Mouse (Mus musculus): ENCODE data around the gene Coro1b.

DNA sequence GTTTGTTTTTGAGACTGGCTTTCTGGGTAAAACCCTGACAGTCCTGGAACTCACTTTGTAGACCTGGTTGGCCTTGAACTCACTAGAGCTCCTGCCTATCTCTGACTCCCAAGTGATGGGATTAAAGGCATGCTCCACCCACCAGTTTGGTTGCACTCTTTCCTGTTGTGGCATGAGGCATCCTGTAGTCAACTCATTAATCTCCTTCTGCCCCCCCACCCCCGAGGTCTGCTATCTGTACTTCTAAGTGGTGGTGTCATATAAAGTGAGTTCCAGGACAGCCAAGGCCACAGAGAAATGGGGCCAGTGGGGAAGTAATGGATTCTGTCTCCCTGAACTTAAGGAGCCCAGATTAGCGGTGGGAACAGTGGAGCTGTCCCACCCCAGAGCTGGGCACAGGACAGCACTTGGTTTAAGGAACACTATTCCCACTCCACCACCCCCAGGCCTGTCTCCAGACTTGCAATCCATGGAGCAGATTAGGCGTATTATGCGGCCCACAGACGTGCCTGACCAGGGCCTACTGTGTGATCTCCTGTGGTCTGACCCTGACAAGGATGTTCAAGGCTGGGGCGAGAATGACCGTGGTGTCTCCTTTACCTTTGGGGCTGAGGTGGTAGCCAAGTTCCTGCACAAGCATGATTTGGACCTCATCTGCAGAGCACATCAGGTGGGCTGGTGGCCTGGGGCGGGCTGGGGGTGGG is 45.8 kb downstream of the Coro1b start:
- TF ChIP-seq CTCF (conservative IDR thresholded peaks at IDR 0.05 in 1 of 2, IDR thresholded peaks at IDR 0.05 in 1 of 2; ENCODE audit: low read depth in 2 of 2, low read length in 2 of 2) (no peak), TCF12 (IDR thresholded peaks at IDR 0.05; ENCODE audit: low read depth, low read length) (no peak), JUN (IDR thresholded peaks at IDR 0.05; ENCODE audit: insufficient read depth, low read depth, low read length) (no peak), NELFE (IDR thresholded peaks at IDR 0.05; ENCODE audit: low read depth, low read length) (no peak), ZMIZ1 (IDR thresholded peaks at IDR 0.05; ENCODE audit: low read depth, low read length) (no peak), EP300 (IDR thresholded peaks at IDR 0.05; ENCODE audit: low read length) (no peak), POLR2A (IDR thresholded peaks at IDR 0.05; ENCODE audit: low read depth, low read length) (no peak), USF1 (IDR thresholded peaks at IDR 0.05; ENCODE audit: low read depth, low read length) (no peak), MAX (IDR thresholded peaks at IDR 0.05; ENCODE audit: low read length) (no peak), ZNF384 (IDR thresholded peaks at IDR 0.05; ENCODE audit: low read depth, low read length) (no peak), BHLHE40 (IDR thresholded peaks at IDR 0.05; ENCODE audit: low read depth, low read length) (no peak), CHD1 (IDR thresholded peaks at IDR 0.05; ENCODE audit: low read depth, low read length) (no peak)
